Mouse (Mus musculus): ENCODE results near the gene Itpripl1. TPM values are rescaled to one million over a fixed set of nuclear protein-coding genes. Genes with fewer than 3 reads are reported as not detected.
"Not testable (repeated sequence)": the region's sequence is repeated elsewhere in the genome, so short reads cannot be mapped to it uniquely, and the experiment has no call there.

Gene Itpripl1
- 10 to 100 TPM; 17.3 to 18.3 TPM for total RNA-seq (2021)
- long read RNA-seq, experiment 1, partial matches to known transcripts = 0 of 3 reads
- long read RNA-seq, experiment 1, other reads (novel, unspliced or antisense) = 0 of 3 reads
- long read RNA-seq, experiment 2, partial matches to known transcripts = 0 of 4 reads
- long read RNA-seq, experiment 2, other reads (novel, unspliced or antisense) = 2 of 4 reads

DNA sequence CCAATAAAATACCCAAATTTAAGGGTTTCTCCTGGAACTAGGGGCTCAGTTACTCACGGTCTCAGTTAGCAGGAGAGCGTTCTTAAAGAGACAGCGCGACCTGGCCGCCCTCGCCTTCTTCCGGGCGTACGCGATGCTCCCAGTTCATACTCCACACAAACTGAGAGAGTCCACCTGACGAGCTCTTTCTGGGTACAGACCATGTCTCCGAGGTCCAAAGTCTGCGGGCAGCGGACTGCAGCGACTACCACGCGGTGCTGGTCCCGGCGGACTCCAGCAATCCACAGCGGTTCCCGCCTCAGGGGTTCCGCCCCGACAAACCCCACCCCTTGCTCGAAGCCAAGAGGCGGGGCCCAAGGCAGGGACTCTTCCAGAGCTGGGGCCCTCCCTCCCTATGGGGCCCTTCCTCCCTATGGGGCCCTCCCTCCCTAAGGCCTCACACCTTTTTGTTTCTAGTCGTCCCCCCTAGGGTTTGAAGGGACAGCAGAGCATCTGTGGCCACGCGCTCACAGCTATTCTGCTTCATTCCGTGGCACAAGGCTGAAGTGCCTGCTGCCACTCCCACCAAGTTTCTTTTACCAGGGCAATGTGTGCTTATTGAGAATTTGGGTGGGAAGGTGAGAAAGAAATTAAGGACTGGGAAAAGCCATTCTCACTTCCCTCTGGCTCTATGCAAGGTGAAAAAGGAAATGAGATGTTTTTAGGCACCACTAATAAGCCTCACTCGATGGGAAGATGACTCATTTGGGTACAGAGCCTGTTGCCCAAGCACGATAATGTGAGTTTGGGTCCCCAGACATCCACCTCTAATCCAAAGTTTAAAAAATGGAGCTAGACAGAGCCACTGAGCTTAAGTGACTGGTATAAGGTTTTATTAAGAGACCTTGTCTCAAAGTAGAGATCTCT, at the start of gene Itpripl1:
TSS of gene Itpripl1 (minus strand) at position 285 of the 906 bp plus-strand sequence.
- peak; percentile 92 to 94 for DNase-seq

DNA sequence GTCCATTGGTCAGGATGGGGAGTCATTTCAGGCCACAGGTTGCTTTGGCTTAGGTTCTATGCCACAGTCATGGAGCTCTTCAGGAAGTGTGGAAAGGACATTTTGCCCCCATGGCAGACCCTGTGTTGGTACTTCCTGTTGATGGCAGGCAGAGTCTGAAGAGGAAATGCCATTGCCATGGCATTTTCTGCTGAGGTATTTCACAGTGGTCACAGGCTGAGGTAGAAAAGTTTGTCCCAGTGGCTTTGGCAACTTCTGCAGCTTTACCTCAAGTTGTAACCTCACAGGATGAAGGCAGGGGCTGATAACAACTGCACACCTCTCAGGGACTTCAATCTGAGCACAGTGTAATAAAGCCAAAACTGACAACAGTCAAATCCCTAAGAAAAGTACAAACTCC, 46.3 kb upstream of the Itpripl1 start:
- no peak for DNase-seq

DNA sequence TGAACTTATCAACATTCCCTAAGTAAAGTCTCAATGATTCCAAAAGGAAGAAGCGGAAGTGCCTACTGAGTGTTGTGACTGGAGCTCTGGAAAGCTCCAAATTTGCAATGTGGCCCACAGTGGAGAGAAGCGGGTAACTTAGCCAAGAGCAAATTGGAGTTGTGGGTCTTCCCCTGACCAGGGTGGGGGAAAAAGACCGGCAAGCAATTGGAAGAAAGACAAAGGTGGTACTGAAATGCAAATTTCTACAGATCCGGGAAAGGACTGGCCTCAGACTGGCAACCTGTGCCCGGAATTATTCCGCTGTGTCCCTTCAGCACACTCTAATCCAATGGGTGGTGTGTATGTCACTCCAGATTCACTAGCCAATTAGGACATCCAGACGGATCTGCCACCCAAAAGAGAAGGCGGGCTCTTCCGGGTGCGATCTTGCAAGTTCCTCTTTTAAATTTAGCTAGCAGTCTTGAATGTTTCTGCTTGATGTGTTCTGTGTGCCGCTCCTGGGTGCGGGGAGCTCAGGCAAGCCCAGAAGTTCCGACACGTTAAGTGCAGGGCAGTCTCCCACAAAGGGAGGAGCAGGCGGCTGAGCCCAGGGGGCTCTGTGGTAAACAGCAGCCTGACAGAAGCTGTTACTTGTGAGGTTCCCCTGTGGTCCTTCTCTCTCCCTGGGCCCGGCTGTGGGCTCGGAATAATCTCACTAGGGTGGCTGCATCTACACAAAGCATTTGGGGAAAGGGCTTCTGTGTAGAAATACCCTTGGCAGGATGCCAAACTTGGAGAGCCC, 39.5 kb upstream of the Itpripl1 start:
- peak; percentile 89 to 93 for DNase-seq

- DNase-seq = peak; percentile 31 to 60
Observed at GRCm38 (mm10) chr2:127166261-127166660, 23.0 kb upstream of the Itpripl1 start.

- peak in 1 of 2 experiments; percentile 6 for DNase-seq
Observed at GRCm38 (mm10) chr2:127165675-127166074, 22.4 kb upstream of the Itpripl1 start.

DNA sequence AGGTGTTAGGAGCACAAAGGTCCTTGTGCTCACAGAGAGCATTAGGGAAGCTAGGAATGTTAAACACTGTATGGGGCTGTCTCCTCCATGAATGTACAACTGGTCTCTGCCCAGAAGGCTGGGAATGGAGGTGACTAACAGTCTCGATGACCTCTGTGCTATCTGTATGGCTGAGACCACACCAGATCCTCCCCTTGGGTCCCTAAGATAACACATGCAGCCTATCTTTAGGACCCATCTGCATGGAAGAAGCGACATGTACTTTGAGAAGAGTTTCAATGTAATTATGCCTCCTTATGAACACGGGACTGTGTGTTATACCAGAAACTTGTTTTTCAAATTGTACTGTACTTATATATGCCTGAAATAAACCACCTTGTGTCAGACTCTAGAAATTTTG, 2.5 kb upstream of the Itpripl1 start:
- DNase-seq = no peak

GRCm38 (mm10) chr2:127142577-127143157, 575 bp downstream of the Itpripl1 start:
- peak; percentile 11 to 38 for DNase-seq

DNA sequence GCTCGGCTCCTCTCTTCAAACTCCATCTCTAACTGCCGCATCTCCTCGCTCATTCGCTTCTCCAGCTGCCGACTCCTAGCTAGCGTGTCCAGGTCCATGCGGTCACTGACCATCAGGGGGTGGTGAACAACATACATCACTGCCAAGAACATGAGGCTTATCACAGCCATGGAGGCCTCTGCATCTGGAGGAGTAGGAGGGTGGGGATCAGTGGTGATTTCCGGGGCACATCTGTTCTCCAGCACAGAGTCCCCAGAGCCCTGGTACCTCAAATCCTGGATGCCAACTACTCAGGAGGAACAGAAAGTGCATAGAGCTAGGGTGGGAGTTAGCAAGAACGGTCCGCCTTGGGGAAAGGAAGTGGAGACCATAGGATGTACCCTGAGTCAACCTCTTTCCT, 1.2 kb downstream of the Itpripl1 start:
- peak in 1 of 2 experiments; percentile 52 for DNase-seq

- DNase-seq = no peak
Observed at GRCm38 (mm10) chr2:127140011-127140410, 3.2 kb downstream of the Itpripl1 start.

DNA sequence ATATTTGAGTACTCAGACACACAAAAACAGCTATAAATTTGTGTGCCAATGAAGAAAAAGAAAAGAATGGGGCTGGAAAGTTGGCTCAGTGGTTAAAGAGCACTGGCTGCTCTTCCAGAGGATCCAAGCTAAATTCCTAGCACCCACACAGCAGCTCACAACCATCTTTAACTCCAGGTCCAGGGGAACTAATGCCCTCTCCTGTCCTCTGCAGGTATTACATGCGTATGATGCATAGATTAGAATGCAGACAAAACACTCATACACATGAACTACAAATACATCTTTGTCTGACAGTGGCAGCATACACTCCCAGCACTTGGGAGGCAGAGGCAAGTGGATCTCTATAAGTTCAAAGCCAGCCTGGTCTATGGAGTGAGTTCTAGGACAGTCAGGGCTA, 3.6 kb downstream of the Itpripl1 start:
- no peak for DNase-seq

- DNase-seq = peak; percentile 57 to 82
Observed at GRCm38 (mm10) chr2:127139094-127139493, 4.1 kb downstream of the Itpripl1 start.

DNA sequence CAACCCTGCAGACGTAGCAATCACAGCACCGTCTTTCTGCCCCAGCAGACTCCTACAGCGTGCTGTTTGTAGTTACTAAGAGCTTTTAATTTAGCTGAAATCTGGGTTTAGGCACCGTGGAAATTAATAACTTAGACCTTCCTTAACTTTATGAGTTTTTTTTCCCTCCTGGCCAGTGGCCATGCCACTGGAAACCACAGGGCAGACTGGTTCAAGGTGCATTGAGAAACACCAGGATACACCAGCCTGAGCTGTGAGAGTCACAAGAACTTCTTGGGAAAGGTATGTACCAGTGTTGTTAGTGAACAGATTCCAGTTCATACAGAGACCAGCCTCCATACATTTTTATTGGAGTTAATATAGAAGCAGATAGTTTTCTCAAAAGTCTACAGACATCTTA, 4.8 kb downstream of the Itpripl1 start:
- DNase-seq = no peak

DNA sequence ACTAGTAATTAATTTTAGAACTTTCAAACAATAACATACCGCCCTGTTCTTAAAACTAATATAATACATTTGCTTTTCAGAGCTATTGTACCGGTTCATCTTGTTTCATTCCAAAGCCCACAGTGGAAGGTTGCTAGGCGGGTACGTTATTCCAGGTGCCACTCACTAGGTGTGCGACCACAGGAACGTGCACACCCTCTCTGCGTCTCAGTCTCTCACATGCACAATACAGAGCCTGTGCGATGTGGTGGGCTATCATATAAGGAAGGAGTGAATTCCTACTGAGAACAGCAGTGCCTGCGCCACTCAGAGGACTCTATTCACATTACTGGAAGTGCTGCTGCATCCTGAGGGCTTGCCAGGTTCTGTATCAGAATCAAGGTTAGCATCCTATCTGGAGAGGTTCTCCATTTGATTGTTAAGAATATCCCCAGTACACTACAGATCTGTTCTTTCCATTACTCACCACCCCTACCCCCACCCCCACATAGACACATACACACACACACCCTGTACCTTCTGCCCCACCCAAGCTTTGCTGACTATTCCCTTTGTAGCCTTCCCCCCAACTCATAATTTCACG, 5.3 kb downstream of the Itpripl1 start:
- peak; percentile 18 to 33 for DNase-seq

GRCm38 (mm10) chr2:127136979-127137378, 6.3 kb downstream of the Itpripl1 start:
- DNase-seq = peak; percentile 57 to 82

DNA sequence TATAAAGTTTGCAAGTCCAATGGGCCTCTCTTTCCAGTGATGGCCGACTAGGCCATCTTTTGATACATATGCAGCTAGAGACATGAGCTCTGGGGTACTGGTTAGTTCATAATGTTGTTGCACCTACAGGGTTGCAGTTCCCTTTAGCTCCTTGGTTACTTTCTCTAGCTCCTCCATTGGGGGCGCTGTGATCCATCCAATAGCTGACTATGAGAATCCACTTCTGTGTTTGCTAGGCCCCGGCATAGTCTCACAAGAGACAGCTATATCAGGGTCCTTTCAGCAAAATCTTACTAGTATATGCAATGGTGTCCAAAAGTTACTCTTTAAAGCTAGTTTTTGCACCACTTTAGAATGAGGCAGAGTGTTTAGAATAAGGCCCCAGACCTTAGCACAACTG, 8.0 kb downstream of the Itpripl1 start:
- not testable (repeated sequence) for DNase-seq

- peak; percentile 94 to 98 for DNase-seq
Observed at GRCm38 (mm10) chr2:127133621-127134461, 9.4 kb downstream of the Itpripl1 start, which contains the start of gene Ncaph. Gene Ncaph, minus strand, starts transcription at chr2:127133954.

- DNase-seq = no peak
Observed at GRCm38 (mm10) chr2:127131353-127131752, 11.9 kb downstream of the Itpripl1 start.

- DNase-seq = no peak
Observed at GRCm38 (mm10) chr2:127128926-127129325, 14.3 kb downstream of the Itpripl1 start.

GRCm38 (mm10) chr2:127121591-127122235, 21.5 kb downstream of the Itpripl1 start:
- DNase-seq = peak; percentile 29 to 64

DNA sequence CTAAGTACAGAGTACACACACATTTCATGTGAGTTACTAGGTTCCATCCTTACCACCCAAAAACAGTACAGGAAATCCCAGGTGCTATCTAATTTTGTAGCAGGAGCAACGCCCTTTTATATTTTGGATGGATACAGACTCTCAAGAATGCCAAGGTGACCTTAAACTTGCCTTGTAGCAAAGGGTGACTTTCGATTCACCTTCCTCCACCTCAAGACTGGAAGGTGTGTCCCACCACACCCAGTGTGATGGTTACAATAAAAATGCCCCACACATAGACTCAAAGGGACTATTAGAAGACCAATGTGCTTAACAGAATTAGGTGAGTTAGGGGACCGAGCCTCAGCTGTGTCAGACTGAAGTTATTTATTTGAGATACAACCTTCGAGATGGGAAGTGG, 34.3 kb downstream of the Itpripl1 start:
- DNase-seq = no peak
